8 mouse cellular contexts compared by ENCODE assay signal in genomic region chr17:3114358-3114719, GRCm38 (mm10). TPM values are rescaled to one million over a fixed set of nuclear protein-coding genes. Genes with fewer than 3 reads are reported as not detected.
DNase-seq lines count a peak whose midpoint lies in the region; ATAC-seq and TF ChIP-seq lines count a peak whose summit lies in the region.

No protein-coding gene starts in this region.

- peak overlapping the region; percentile 91 for H3K4me3 ChIP-seq in kidney, postnatal 0 days (replicated peaks; ENCODE audit: low read depth, low read length)
- peak overlapping the region; percentile 77 for H3K4me3 ChIP-seq in forebrain, embryonic 16.5 days (replicated peaks; ENCODE audit: low read length)
- H3K4me3 ChIP-seq in liver, embryonic 16.5 days (ENCODE audit: low read depth, low read length), result peak overlapping the region; percentile 93

- peak; percentile 75 for ATAC-seq in kidney, postnatal 0 days (replicated peaks; ENCODE audit: low FRiP score, low read depth)
- ATAC-seq in forebrain, embryonic 16.5 days, result peak; percentile 69
- ATAC-seq in liver, embryonic 16.5 days (ENCODE audit: low read depth), result peak; percentile 31

- H3K4me2 ChIP-seq in kidney, postnatal 0 days (ENCODE audit: low read length), result peak overlapping the region; percentile 78
- H3K4me2 ChIP-seq in forebrain, embryonic 16.5 days (ENCODE audit: low read length), result peak overlapping the region; percentile 67
- H3K4me2 ChIP-seq in liver, embryonic 16.5 days (ENCODE audit: low read depth, low read length), result peak overlapping the region; percentile 77

- no peaks in the 10 kb centered on the region for H3K9me3 ChIP-seq in kidney, postnatal 0 days (replicated peaks; ENCODE audit: low read length)
- no peaks in the 10 kb centered on the region for H3K9me3 ChIP-seq in forebrain, embryonic 16.5 days (ENCODE audit: control insufficient read depth, low read length)
- H3K9me3 ChIP-seq in liver, embryonic 16.5 days (replicated peaks; ENCODE audit: control insufficient read depth, low read length), result no peaks in the 10 kb centered on the region

- H3K4me1 ChIP-seq in kidney, postnatal 0 days (replicated peaks; ENCODE audit: insufficient read depth, low read length), result no peaks in the 10 kb centered on the region; the same call in 1 of the 2 replicates
- H3K4me1 ChIP-seq in forebrain, embryonic 16.5 days (replicated peaks; ENCODE audit: control insufficient read depth, insufficient read depth, low read length), result peaks cover 24% of the 10 kb centered on the region
- peaks cover 15% of the 10 kb centered on the region for H3K4me1 ChIP-seq in liver, embryonic 16.5 days (ENCODE audit: control insufficient read depth, low read depth, low read length)

- peak overlapping the region; percentile 98 for H3K9ac ChIP-seq in kidney, postnatal 0 days (ENCODE audit: low read depth, low read length)
- H3K9ac ChIP-seq in forebrain, embryonic 16.5 days (replicated peaks; ENCODE audit: low read depth, low read length), result peak overlapping the region; percentile 71
- H3K9ac ChIP-seq in liver, embryonic 16.5 days (ENCODE audit: low read depth, low read length), result peak overlapping the region; percentile 96

- peak overlapping the region; percentile 100 for H3K27ac ChIP-seq in kidney, postnatal 0 days
- peak overlapping the region; percentile 99 for H3K27ac ChIP-seq in forebrain, embryonic 16.5 days (ENCODE audit: low read length)
- H3K27ac ChIP-seq in liver, embryonic 16.5 days (ENCODE audit: low read length), result peak overlapping the region; percentile 99

- under 1% methylated on average over 31 of the region's 31 CpGs for WGBS in kidney, postnatal 0 days
- WGBS in forebrain, embryonic 16.5 days, result under 1% methylated on average over 31 of the region's 31 CpGs
- under 1% methylated on average over 31 of the region's 31 CpGs for WGBS in liver, embryonic 16.5 days (ENCODE audit: insufficient replicate concordance)

- no peaks in the 10 kb centered on the region for H3K27me3 ChIP-seq in kidney, postnatal 0 days (ENCODE audit: insufficient read depth, low read length)
- no peaks in the 10 kb centered on the region for H3K27me3 ChIP-seq in forebrain, embryonic 16.5 days (replicated peaks; ENCODE audit: control insufficient read depth, insufficient read depth, low read length)
- H3K27me3 ChIP-seq in liver, embryonic 16.5 days (ENCODE audit: control insufficient read depth, insufficient read depth, low read depth, low read length), result no peaks in the 10 kb centered on the region

- no peak for DNase-seq in kidney, postnatal 0 days (ENCODE audit: low spot score)
- no peak for DNase-seq in kidney, postnatal 4 days
- peak; percentile 43 for DNase-seq in WW6 (ENCODE audit: low read depth, low spot score)
- peak; percentile 73 for DNase-seq in testis, postnatal 10 days (ENCODE audit: low spot score)
- no peak for DNase-seq in gastrocnemius, adult 8-10 months (ENCODE audit: low spot score in 2 of 2)
- no peak for DNase-seq in yolk sac, embryonic 10.5 days (ENCODE audit: low spot score)

- no peak for TF ChIP-seq CTCF in kidney, postnatal 0 days (IDR thresholded peaks at IDR 0.05; ENCODE audit: low read depth)

- H3K36me3 ChIP-seq in kidney, postnatal 0 days (ENCODE audit: insufficient read depth, low read length), result no peaks in the 10 kb centered on the region
- no peaks in the 10 kb centered on the region for H3K36me3 ChIP-seq in forebrain, embryonic 16.5 days (ENCODE audit: control insufficient read depth, insufficient read depth)
- H3K36me3 ChIP-seq in liver, embryonic 16.5 days (ENCODE audit: control insufficient read depth, insufficient read depth), result no peaks in the 10 kb centered on the region

RNA-seq across cellular contexts. Expression of gene Scaf8, which starts 0.4 kb away (rescaled TPM):
- polyA plus RNA-seq in kidney, postnatal 0 days (2015; fragmentation: Nextera tagmentation; extraction: Ambion mirVana), result 15.9 and 16.1 TPM in 2 replicates
- 17.0 and 19.2 TPM in 2 replicates for polyA plus RNA-seq in forebrain, embryonic 16.5 days (2015; fragmentation: Nextera tagmentation; extraction: Ambion mirVana)
- 7.2 and 7.3 TPM in 2 replicates for polyA plus RNA-seq in liver, embryonic 16.5 days (2015; fragmentation: Nextera tagmentation; extraction: Ambion mirVana)
- total RNA-seq in gastrocnemius, adult 8-10 months (2022), result 10 to 100 TPM; 21.0 to 25.8 (median 22.5) TPM

Comparison
In these comparisons a context has a peak if more than half of its experiments do, and no peak if none do; other contexts are left out.
1. DNase-seq: peak in WW6 (single experiment) and testis, postnatal 10 days (single experiment); none in kidney, postnatal 0 days (single experiment), kidney, postnatal 4 days (0 of 2), gastrocnemius, adult 8-10 months (0 of 2) and yolk sac, embryonic 10.5 days (single experiment).
2. Peak in every context shown above with its lines, with median percentiles within 50 percentile points of each other: ATAC-seq, H3K27ac ChIP-seq, H3K4me2 ChIP-seq, H3K4me3 ChIP-seq and H3K9ac ChIP-seq.